Mouse (Mus musculus) testis, adult 10 weeks (tissue): ENCODE measurements around the gene Dyrk1b. TPM values are rescaled to one million over a fixed set of nuclear protein-coding genes. Genes with fewer than 3 reads are reported as not detected.

Source experiments
- polyA plus RNA-seq: library from polyadenylated mRNA; stranded (reverse); fragments of 350-450 nt; fragmentation: Illumina TruSeq; extraction: RNeasy Lipid Tissue Mini Kit (QIAGEN cat#74804); gene quantifications from one replicate; pipeline ENCODE4 v1.2.3, GENCODE M21; 2014; ENCODE audit warnings: low read depth, low replicate concordance

The Dyrk1b gene
- 15.4 TPM for polyA plus RNA-seq

DNA sequence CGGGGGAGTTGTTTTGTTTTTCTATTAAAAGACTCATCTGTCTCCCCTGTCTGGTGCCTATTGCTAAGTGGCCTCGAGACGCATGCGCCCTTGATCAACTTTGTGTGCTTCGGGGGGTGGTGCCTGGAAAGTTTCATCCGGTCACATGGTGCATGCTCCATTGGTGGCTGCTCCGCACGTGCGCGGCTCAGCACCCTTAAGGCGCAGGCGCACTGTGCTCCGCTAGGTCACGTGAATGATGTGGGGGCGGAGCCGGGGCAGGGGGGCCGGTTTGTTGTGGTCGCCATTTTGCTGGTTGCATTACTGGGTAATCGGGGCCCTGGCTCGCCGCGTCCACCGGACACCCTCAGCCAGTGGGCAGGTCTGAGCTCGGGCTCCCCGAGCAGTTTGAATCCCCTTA lies at the start of gene Dyrk1b:
Gene Dyrk1b (plus strand): TSS at position 242 of the 400 bp plus-strand sequence.

DNA sequence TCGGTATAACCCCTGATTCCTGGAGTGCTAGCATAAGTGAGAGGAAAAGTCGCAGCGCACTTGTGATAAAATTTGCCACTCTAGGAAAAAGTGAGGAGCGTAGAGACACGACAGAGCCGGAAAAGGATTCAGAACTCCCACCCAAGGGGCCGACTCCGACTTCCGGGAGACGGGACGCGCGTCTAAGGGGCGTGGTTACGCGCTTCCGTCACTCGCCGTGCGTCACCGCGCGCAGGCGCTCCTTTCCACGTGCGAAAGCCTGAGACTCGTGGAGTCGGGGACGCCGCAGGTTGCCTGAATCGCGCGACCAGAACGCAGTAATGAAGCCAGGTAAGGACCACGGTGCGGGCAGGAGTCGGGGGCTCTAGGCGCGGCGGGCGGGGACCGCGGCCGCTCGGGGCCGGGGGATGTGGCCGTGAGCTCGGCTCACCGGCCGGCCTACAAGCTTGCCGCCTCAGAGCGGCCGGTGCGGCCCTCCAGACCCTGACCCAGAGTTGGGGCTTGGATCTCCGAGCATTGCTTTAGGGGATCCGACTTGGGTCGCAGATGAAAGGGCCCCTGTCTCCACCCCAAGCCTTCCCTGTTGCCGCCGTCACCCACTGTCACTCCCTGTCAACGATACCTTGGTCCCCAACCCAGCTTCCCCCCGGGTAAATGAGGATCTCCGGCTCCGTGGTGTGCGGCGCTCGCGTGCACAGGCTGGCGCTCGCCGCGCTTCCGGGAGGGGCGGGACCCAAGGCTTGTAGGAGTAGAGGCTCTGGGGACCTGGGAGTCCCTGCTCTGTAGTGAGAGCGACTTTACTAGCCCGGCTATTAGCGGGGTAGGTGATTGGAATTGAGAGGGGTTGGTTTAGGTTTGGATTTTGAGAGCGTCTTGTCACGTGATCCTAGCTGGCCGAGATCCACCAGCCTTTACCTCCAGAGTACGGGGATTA lies 9.5 kb upstream of the Dyrk1b start, which contains the start of gene Fbl:
Gene Fbl (plus strand): TSS at position 222 of the 934 bp plus-strand sequence.

Other genes starting within 250 kb of the Dyrk1b start
- 6.1 TPM for gene Zfp780b, start 200.3 kb upstream of the Dyrk1b start, polyA plus RNA-seq
- gene Zfp850, start 165.4 kb upstream of the Dyrk1b start, polyA plus RNA-seq = 19.4 TPM
- 22.1 TPM for gene Psmc4, start 129.4 kb upstream of the Dyrk1b start, polyA plus RNA-seq
- gene Fcgbp, start 108.2 kb upstream of the Dyrk1b start, polyA plus RNA-seq = not detected
- gene 9530053A07Rik, start 50.0 kb upstream of the Dyrk1b start, polyA plus RNA-seq = not detected
- 9.1 TPM for gene Fbl, start 9.8 kb upstream of the Dyrk1b start, polyA plus RNA-seq
- 10.0 TPM for gene Eid2, start 88.4 kb downstream of the Dyrk1b start, polyA plus RNA-seq
- 3.7 TPM for gene Eid2b, start 98.3 kb downstream of the Dyrk1b start, polyA plus RNA-seq
- 80.2 TPM for gene Selenov, start 111.7 kb downstream of the Dyrk1b start, polyA plus RNA-seq
- gene Dll3, start 122.8 kb downstream of the Dyrk1b start, polyA plus RNA-seq = 22.7 TPM
- gene Timm50, start 132.6 kb downstream of the Dyrk1b start, polyA plus RNA-seq = 3.6 TPM
- gene Supt5, start 159.3 kb downstream of the Dyrk1b start, polyA plus RNA-seq = 65.4 TPM
- 59.3 TPM for gene Rps16, start 171.2 kb downstream of the Dyrk1b start, polyA plus RNA-seq
- 3.4 TPM for gene Plekhg2, start 193.1 kb downstream of the Dyrk1b start, polyA plus RNA-seq
- 2.6 TPM for gene Zfp36, start 200.8 kb downstream of the Dyrk1b start, polyA plus RNA-seq
- gene Med29, start 213.2 kb downstream of the Dyrk1b start, polyA plus RNA-seq = 3.9 TPM
- 70.3 TPM for gene Paf1, start 213.5 kb downstream of the Dyrk1b start, polyA plus RNA-seq